Mouse (Mus musculus): ENCODE measurements around the gene Chuk. TPM values are rescaled to one million over a fixed set of nuclear protein-coding genes. Genes with fewer than 3 reads are reported as not detected.

Chuk gene
- total and polyA plus RNA-seq, 2 experiments from 2014 or later = 32.7 to 38.3 TPM

DNA sequence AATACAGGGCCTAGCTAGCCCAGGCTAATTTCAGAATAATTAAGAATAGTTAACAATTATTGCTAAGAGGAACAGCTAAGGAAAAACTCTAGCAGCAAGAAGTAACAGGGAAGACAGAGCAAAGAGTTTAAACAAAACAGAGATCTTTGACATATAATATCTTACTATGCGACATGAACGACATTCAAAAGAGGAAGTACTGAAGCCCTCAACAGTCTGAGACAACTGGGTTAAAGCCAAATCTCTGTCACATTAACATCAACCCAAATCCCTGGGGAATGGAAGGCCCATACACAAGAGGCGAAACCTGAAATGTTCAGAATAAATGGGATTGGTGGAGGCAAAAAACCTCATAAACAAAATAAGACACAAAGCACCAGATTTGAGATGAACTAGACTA, 61.4 kb downstream of the Chuk start:
- 73% methylated on average over 3 of the region's 3 CpGs for WGBS

DNA sequence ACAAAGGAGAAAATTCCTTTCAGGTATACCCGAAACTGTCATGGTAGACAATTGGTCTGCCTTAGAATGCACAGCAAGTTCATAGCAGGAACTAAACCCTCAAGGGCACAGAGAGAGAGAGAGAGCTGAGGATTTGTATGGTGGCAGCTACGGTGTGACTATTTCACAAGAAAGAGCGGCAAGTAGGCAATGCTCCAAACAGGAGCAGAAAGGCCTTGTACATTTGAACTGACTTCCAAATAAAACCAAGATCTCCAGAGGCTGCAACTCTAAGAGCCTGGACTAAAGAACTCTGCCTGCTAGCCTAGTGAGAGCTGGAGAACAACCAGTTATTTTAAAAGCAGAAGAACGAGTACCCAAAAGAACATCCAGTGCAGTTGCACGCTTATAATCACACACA, 65.2 kb downstream of the Chuk start:
- DNase-seq (ENCODE audit: low spot score) = no peak
- peaks cover 28% of the 10 kb centered on the region; the same call in 1 of the 2 replicates for H3K36me3 ChIP-seq (ENCODE audit: insufficient read depth, low read length)

More for the DNA sequence above, 61.4 kb downstream of the Chuk start:
- Histone ChIP-seq H3K27me3 (ENCODE audit: insufficient read depth, low read length) (no peaks in the 10 kb centered on the region), H3K27ac (no peak overlapping the region), H3K4me3 (ENCODE audit: low read length) (no peak overlapping the region), H3K9ac (replicated peaks; ENCODE audit: low read length) (no peak overlapping the region), H3K36me3 (ENCODE audit: insufficient read depth, low read length) (peaks cover 9% of the 10 kb centered on the region; the same call in 1 of the 2 replicates), H3K9me3 (ENCODE audit: low read length) (no peaks in the 10 kb centered on the region), H3K4me2 (ENCODE audit: low read depth, low read length) (no peak overlapping the region), H3K4me1 (ENCODE audit: insufficient read depth, low read length) (no peaks in the 10 kb centered on the region)
- ATAC-seq = no peak
- TF ChIP-seq CTCF (IDR thresholded peaks at IDR 0.05; ENCODE audit: low read depth) = no peak
- DNase-seq (ENCODE audit: low spot score) = no peak

DNA sequence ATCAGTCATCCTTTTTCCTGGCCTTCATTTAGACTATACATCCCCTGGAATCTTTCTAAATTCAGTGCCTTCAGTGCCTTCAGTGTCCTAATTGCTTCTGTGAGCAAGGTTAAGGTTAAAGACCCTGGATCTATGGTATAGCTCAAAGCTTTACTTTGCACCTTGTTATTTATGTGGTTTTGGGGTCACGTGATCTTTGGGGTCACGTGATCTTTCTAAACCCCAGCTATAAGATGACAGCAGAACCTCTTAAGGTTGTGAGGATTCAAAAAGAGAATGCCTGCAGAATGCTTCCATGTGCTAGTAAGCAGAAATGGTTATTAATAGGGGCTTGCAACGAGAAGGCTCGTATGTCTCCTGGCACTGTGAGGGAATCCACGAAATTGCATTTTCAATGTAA, 73.9 kb downstream of the Chuk start:
- ATAC-seq = no peak
- no peak overlapping the region for H3K27ac ChIP-seq
- no peaks in the 10 kb centered on the region for H3K27me3 ChIP-seq (ENCODE audit: insufficient read depth, low read length)
- H3K9me3 ChIP-seq (ENCODE audit: low read length) = no peaks in the 10 kb centered on the region
- peaks cover 19% of the 10 kb centered on the region for H3K36me3 ChIP-seq (ENCODE audit: insufficient read depth, low read length)
- H3K4me2 ChIP-seq (ENCODE audit: low read depth, low read length) = no peak overlapping the region
- DNase-seq (ENCODE audit: low spot score) = no peak
- no peaks in the 10 kb centered on the region for H3K4me1 ChIP-seq (ENCODE audit: insufficient read depth, low read length)
- TF ChIP-seq CTCF (IDR thresholded peaks at IDR 0.05; ENCODE audit: low read depth) = no peak
- H3K4me3 ChIP-seq (ENCODE audit: low read length) = no peak overlapping the region
- H3K9ac ChIP-seq (replicated peaks; ENCODE audit: low read length) = no peak overlapping the region
- WGBS = 85% methylated on average over 5 of the region's 5 CpGs

More for the DNA sequence above, 65.2 kb downstream of the Chuk start:
- H3K4me1 ChIP-seq (ENCODE audit: insufficient read depth, low read length) = no peaks in the 10 kb centered on the region
- H3K9ac ChIP-seq (replicated peaks; ENCODE audit: low read length) = no peak overlapping the region
- no peaks in the 10 kb centered on the region for H3K9me3 ChIP-seq (ENCODE audit: low read length)
- H3K27ac ChIP-seq = no peak overlapping the region
- ATAC-seq = no peak
- TF ChIP-seq CTCF (IDR thresholded peaks at IDR 0.05; ENCODE audit: low read depth) = no peak
- no peaks in the 10 kb centered on the region for H3K27me3 ChIP-seq (ENCODE audit: insufficient read depth, low read length)
- H3K4me3 ChIP-seq (ENCODE audit: low read length) = no peak overlapping the region
- no peak overlapping the region for H3K4me2 ChIP-seq (ENCODE audit: low read depth, low read length)
- 61% methylated on average over 5 of the region's 5 CpGs for WGBS

DNA sequence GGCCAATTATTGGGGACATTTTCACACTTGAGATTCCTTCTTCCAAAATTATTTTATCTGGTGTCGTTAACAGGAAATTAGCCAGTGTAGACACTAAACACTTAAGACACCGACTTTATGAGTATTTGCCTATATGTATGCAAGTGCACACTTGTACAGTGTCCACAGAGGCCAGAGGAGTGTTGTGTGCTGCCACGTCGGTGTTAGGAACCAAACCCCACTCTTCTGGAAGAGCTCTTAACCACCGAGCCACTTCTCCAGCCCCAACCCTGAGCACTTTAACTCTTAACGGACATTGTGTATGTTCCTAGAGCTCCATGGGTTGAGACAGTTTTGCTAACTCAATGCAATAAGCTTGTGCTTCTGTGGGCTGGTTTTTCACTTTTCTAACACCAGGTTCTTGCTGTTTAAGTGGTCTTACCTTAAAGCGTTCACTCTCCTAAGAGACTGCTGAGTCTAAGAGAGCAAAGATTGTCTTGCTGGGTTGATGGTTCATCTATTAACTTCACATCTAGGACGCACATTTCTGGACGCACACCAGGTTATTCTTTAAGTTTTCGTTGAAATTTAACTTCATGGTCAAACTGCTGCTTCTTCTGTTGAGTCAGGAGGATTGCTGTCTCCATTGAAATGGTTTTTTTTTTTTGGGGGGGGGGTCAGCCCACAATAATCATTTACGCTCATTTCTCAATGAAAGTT, 75.1 kb downstream of the Chuk start:
- no peak overlapping the region for H3K27ac ChIP-seq
- no peak overlapping the region for H3K9ac ChIP-seq (replicated peaks; ENCODE audit: low read length)
- no peak overlapping the region for H3K4me3 ChIP-seq (ENCODE audit: low read length)
- H3K4me2 ChIP-seq (ENCODE audit: low read depth, low read length) = no peak overlapping the region
- no peak for ATAC-seq
- H3K36me3 ChIP-seq (ENCODE audit: insufficient read depth, low read length) = peaks cover 17% of the 10 kb centered on the region
- no peaks in the 10 kb centered on the region for H3K27me3 ChIP-seq (ENCODE audit: insufficient read depth, low read length)
- no peaks in the 10 kb centered on the region for H3K4me1 ChIP-seq (ENCODE audit: insufficient read depth, low read length)
- H3K9me3 ChIP-seq (ENCODE audit: low read length) = no peaks in the 10 kb centered on the region
- WGBS = 90% methylated on average over 11 of the region's 11 CpGs
- DNase-seq (ENCODE audit: low spot score) = no peak
- no peak for TF ChIP-seq CTCF (IDR thresholded peaks at IDR 0.05; ENCODE audit: low read depth)

DNA sequence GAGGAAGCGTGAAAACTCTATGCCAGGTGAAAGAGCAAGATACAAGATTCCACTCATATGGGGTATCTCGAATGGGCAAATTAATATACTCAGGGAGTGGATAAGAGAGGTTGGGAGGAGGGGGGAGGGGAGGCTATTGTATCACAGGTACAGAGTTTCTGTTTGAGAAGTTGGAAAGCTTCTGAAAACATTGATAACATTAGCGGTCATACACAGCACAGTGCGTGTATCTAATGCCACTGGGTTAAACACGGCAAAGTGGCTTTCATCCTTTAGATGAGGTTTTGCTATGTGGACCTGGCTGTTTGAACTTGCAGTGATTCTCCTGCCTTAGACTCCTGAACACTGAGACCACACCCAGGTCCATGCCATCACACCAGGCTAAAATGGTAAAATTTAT, 77.3 kb downstream of the Chuk start:
- H3K9me3 ChIP-seq (ENCODE audit: low read length) = no peaks in the 10 kb centered on the region
- no peaks in the 10 kb centered on the region for H3K4me1 ChIP-seq (ENCODE audit: insufficient read depth, low read length)
- no peaks in the 10 kb centered on the region; the same call in 1 of the 2 replicates for H3K36me3 ChIP-seq (ENCODE audit: insufficient read depth, low read length)
- H3K4me2 ChIP-seq (ENCODE audit: low read depth, low read length) = no peak overlapping the region
- H3K27ac ChIP-seq = no peak overlapping the region
- DNase-seq (ENCODE audit: low spot score) = no peak
- no peak overlapping the region for H3K4me3 ChIP-seq (ENCODE audit: low read length)
- no peak for ATAC-seq
- no peak overlapping the region for H3K9ac ChIP-seq (replicated peaks; ENCODE audit: low read length)
- H3K27me3 ChIP-seq (ENCODE audit: insufficient read depth, low read length) = no peaks in the 10 kb centered on the region
- TF ChIP-seq CTCF (IDR thresholded peaks at IDR 0.05; ENCODE audit: low read depth) = no peak
- WGBS = 91% methylated on average over 5 of the region's 5 CpGs

DNA sequence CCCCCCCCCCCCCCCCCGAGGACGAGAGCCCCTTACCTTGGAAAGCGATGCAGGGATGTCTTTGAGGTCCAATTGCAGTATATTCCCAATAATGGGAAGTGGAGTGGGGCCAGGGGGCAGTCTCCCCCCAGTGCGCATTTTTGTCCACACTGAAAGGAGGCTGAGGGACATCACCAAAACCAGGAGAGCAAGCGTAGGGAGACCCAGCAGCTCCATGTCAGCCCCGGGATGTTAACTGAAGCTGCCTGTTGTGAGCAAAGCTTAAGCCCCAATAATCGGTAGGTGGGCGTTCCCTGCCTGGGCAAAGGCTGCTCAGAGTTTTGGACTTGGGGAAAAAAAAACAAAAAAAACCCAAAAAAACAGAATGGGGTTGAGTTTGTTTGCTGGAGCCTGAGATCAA, 78.3 kb downstream of the Chuk start, which contains the start of gene Cyp2c23:
Gene Cyp2c23 (minus strand): TSS at position 237 of the 400 bp plus-strand sequence.
- no peak within 1 kb of the TSS for H3K4me2 ChIP-seq (ENCODE audit: low read depth, low read length)
- 73% methylated on average over 7 of the region's 8 CpGs for WGBS
- H3K4me3 ChIP-seq (ENCODE audit: low read length) = no peak within 1 kb of the TSS
- DNase-seq (ENCODE audit: low spot score) = no peak
- ATAC-seq = no peak
- no peaks in the 10 kb centered on the region for H3K4me1 ChIP-seq (ENCODE audit: insufficient read depth, low read length)
- H3K27me3 ChIP-seq (ENCODE audit: insufficient read depth, low read length) = no peaks in the 10 kb centered on the region
- no peaks in the 10 kb centered on the region; the same call in 1 of the 2 replicates for H3K36me3 ChIP-seq (ENCODE audit: insufficient read depth, low read length)
- no peaks in the 10 kb centered on the region for H3K9me3 ChIP-seq (ENCODE audit: low read length)
- no peak within 1 kb of the TSS for H3K9ac ChIP-seq (replicated peaks; ENCODE audit: low read length)
- no peak within 1 kb of the TSS for H3K27ac ChIP-seq
- TF ChIP-seq CTCF (IDR thresholded peaks at IDR 0.05; ENCODE audit: low read depth) = no peak

DNA sequence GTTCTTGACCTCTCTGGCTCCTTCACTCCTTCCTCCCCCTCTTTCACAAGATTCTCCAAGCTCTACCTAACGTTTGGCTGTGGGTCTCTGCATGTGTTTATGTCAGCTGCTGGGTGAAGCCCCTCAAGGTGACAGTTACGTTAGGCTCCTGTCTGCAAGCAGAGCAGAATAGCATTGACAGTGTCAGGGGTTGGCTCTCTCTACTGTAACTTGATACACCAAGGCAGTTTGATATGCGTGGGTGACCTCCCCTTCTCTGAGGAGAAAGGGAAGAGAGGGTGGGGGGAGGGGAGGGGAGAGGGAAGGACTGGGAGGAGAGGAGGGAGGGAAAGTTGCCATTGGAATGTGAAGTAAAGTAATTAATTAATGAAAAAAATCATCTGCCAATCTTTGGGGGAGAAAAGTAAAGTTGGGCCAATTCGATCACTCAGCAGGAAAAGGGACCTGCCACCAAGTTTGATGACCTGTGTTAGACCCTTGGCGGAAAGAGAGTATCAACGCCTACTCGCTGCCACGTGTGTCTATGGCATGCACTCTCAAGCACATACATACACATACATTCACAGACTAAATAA, 80.2 kb downstream of the Chuk start:
- H3K4me2 ChIP-seq (ENCODE audit: low read depth, low read length) = no peak overlapping the region
- ATAC-seq = no peak
- DNase-seq (ENCODE audit: low spot score) = no peak
- no peak for TF ChIP-seq CTCF (IDR thresholded peaks at IDR 0.05; ENCODE audit: low read depth)
- 63% methylated on average over 8 of the region's 8 CpGs for WGBS
- H3K9me3 ChIP-seq (ENCODE audit: low read length) = no peaks in the 10 kb centered on the region
- H3K4me1 ChIP-seq (ENCODE audit: insufficient read depth, low read length) = no peaks in the 10 kb centered on the region
- no peak overlapping the region for H3K4me3 ChIP-seq (ENCODE audit: low read length)
- H3K27ac ChIP-seq = no peak overlapping the region
- H3K27me3 ChIP-seq (ENCODE audit: insufficient read depth, low read length) = no peaks in the 10 kb centered on the region
- H3K9ac ChIP-seq (replicated peaks; ENCODE audit: low read length) = no peak overlapping the region
- H3K36me3 ChIP-seq (ENCODE audit: insufficient read depth, low read length) = no peaks in the 10 kb centered on the region

Data from hindbrain, postnatal 0 days (tissue).